Mouse (Mus musculus) liver, embryonic 11.5 days (tissue): Measurements from ENCODE around the gene Specc1. TPM values are rescaled to one million over a fixed set of nuclear protein-coding genes. Genes with fewer than 3 reads are reported as not detected.

ENCODE experiments used
- ATAC-seq: fragments of 200-750 bp; cut with Nextera tagmentation; replicated peaks from 2 replicates; pipeline ENCODE4 v1.8.0; 2017; ENCODE audit warnings: moderate number of reproducible peaks, mild to moderate bottlenecking, moderate TSS enrichment, moderate library complexity; ENCODE audit not compliant: low FRiP score
- DNase-seq: peaks from one replicate; pipeline ENCODE4 v3.0.0-alpha.2; 2017; ENCODE audit warnings: low spot score
- H3K27ac ChIP-seq: fragments of 300-500 bp; sonication (generic); 2 replicates; pipeline ENCODE4 v1.5.1; 2014; ENCODE audit warnings: mild to moderate bottlenecking, low read depth, low read length, control low read depth
- H3K27me3 ChIP-seq: fragments of 300-500 bp; sonication (generic); replicated peaks from 2 replicates; pipeline ENCODE4 v1.6.1; 2014; ENCODE audit warnings: low read length, mixed read lengths; ENCODE audit not compliant: control insufficient read depth, insufficient read depth
- H3K36me3 ChIP-seq: fragments of 300-500 bp; sonication (generic); 2 replicates; pipeline ENCODE4 v1.6.1; 2014; ENCODE audit warnings: mild to moderate bottlenecking, low read length, moderate library complexity, mixed read lengths; ENCODE audit not compliant: control insufficient read depth, insufficient read depth
- H3K4me1 ChIP-seq: fragments of 300-500 bp; sonication (generic); replicated peaks from 2 replicates; pipeline ENCODE4 v1.6.1; 2014; ENCODE audit warnings: low read length, mixed read lengths; ENCODE audit not compliant: control insufficient read depth, insufficient read depth
- H3K4me2 ChIP-seq: fragments of 300-500 bp; sonication (generic); 2 replicates; pipeline ENCODE4 v1.6.1; 2014; ENCODE audit warnings: mild to moderate bottlenecking, control low read depth, moderate library complexity
- H3K4me3 ChIP-seq: fragments of 300-500 bp; sonication (generic); 2 replicates; pipeline ENCODE4 v1.5.1; 2014; ENCODE audit warnings: low read depth, low read length, control low read depth
- H3K9ac ChIP-seq: fragments of 300-500 bp; sonication (generic); 2 replicates; pipeline ENCODE4 v1.6.1; 2014; ENCODE audit warnings: low read depth, low read length, control low read depth
- H3K9me3 ChIP-seq: fragments of 300-500 bp; sonication (generic); 2 replicates; pipeline ENCODE4 v1.6.1; 2016; ENCODE audit warnings: low read length, inconsistent platforms, mixed read lengths; ENCODE audit not compliant: control insufficient read depth
- WGBS: fragments of 180-500 bp; shearing (Covaris S2); extraction: QIAGEN DNeasy Blood & Tissue Kit; methylation state at CpG from one replicate; pipeline ENCODE4 v1.1.7; 2014; 5-methylcytosine and 5-hydroxymethylcytosine counted together
- polyA plus RNA-seq: library from polyadenylated mRNA; unstranded; fragments of >200 nt; fragmentation: Nextera tagmentation; extraction: Ambion mirVana; gene quantifications from 2 replicates; pipeline ENCODE4 v1.2.1, GENCODE M21; 2014

Specc1 gene
- polyA plus RNA-seq, 1 experiment from 2014 or later, result 23.6 TPM

GRCm38 (mm10) chr11:62148449-62148848, 191.9 kb downstream of the Specc1 start:
- Histone ChIP-seq H3K4me3 (no peak overlapping the region), H3K4me1 (peaks cover 6% of the 10 kb centered on the region), H3K9ac (peak overlapping the region; percentile 38; the same call in 1 of the 2 replicates), H3K9me3 (no peaks in the 10 kb centered on the region), H3K4me2 (peak overlapping the region; percentile 4; the same call in 1 of the 2 replicates), H3K36me3 (0 out of 2 replicates have a peak, but pooled peaks cover 3% of the 10 kb centered on the region), H3K27ac (peak overlapping the region; percentile 40), H3K27me3 (no peaks in the 10 kb centered on the region)
- DNase-seq, result no peak
- peak; percentile 82 for ATAC-seq
- 56% methylated on average over 6 of the region's 6 CpGs for WGBS

- Histone ChIP-seq H3K27me3 (no peaks in the 10 kb centered on the region), H3K9ac (no peak overlapping the region), H3K4me3 (no peak overlapping the region), H3K4me1 (peaks cover 5% of the 10 kb centered on the region), H3K4me2 (no peak overlapping the region), H3K9me3 (no peaks in the 10 kb centered on the region), H3K27ac (no peak overlapping the region), H3K36me3 (no peaks in the 10 kb centered on the region)
- 91% methylated on average over 4 of the region's 4 CpGs for WGBS
- ATAC-seq, result no peak
- DNase-seq, result no peak
Observed at GRCm38 (mm10) chr11:62153057-62153456, 196.5 kb downstream of the Specc1 start.

GRCm38 (mm10) chr11:62159803-62160202, 203.2 kb downstream of the Specc1 start:
- Histone ChIP-seq H3K9me3 (no peaks in the 10 kb centered on the region), H3K9ac (no peak overlapping the region)

GRCm38 (mm10) chr11:62161450-62161849, 204.9 kb downstream of the Specc1 start:
- ATAC-seq, result no peak
- Histone ChIP-seq H3K27me3 (no peaks in the 10 kb centered on the region), H3K36me3 (no peaks in the 10 kb centered on the region), H3K27ac (no peak overlapping the region), H3K4me3 (no peak overlapping the region), H3K9ac (no peak overlapping the region), H3K9me3 (no peaks in the 10 kb centered on the region), H3K4me1 (peaks cover 18% of the 10 kb centered on the region), H3K4me2 (no peak overlapping the region)
- DNase-seq, result no peak
- 91% methylated on average over 2 of the region's 2 CpGs for WGBS

More at GRCm38 (mm10) chr11:62159803-62160202, 203.2 kb downstream of the Specc1 start:
- H3K4me1 ChIP-seq, result peaks cover 18% of the 10 kb centered on the region
- no peaks in the 10 kb centered on the region for H3K27me3 ChIP-seq
- no peak overlapping the region for H3K4me3 ChIP-seq
- DNase-seq, result no peak
- peak; percentile 88 for ATAC-seq
- 61% methylated on average over 7 of the region's 7 CpGs for WGBS
- H3K27ac ChIP-seq, result peak overlapping the region; percentile 60
- H3K4me2 ChIP-seq, result peak overlapping the region; percentile 34
- no peaks in the 10 kb centered on the region for H3K36me3 ChIP-seq

GRCm38 (mm10) chr11:62164357-62164756, 207.8 kb downstream of the Specc1 start:
- no peaks in the 10 kb centered on the region for H3K27me3 ChIP-seq
- no peak overlapping the region for H3K9ac ChIP-seq
- H3K4me1 ChIP-seq, result peaks cover 18% of the 10 kb centered on the region
- no peaks in the 10 kb centered on the region for H3K36me3 ChIP-seq
- peak overlapping the region; percentile 34 for H3K4me2 ChIP-seq
- DNase-seq (no peak), ATAC-seq (peak; percentile 92)
- 47% methylated on average over 3 of the region's 3 CpGs for WGBS
- H3K27ac ChIP-seq, result peak overlapping the region; percentile 56
- H3K9me3 ChIP-seq, result no peaks in the 10 kb centered on the region
- no peak overlapping the region for H3K4me3 ChIP-seq

- H3K9me3 ChIP-seq, result no peaks in the 10 kb centered on the region
- DNase-seq (no peak), ATAC-seq (no peak)
- H3K9ac ChIP-seq, result no peak overlapping the region
- H3K27me3 ChIP-seq, result no peaks in the 10 kb centered on the region
- H3K4me2 ChIP-seq, result no peak overlapping the region
- H3K4me1 ChIP-seq, result peaks cover 8% of the 10 kb centered on the region
- H3K27ac ChIP-seq, result no peak overlapping the region
- no peak overlapping the region for H3K4me3 ChIP-seq
- H3K36me3 ChIP-seq, result no peaks in the 10 kb centered on the region
- WGBS, result 49% methylated on average over 3 of the region's 3 CpGs
Observed at GRCm38 (mm10) chr11:62166503-62166902, 209.9 kb downstream of the Specc1 start.

GRCm38 (mm10) chr11:62168146-62168545, 211.6 kb downstream of the Specc1 start:
- H3K36me3 ChIP-seq, result no peaks in the 10 kb centered on the region
- H3K27ac ChIP-seq, result no peak overlapping the region
- H3K4me2 ChIP-seq, result no peak overlapping the region
- H3K27me3 ChIP-seq, result no peaks in the 10 kb centered on the region
- H3K4me1 ChIP-seq, result peaks cover 8% of the 10 kb centered on the region
- DNase-seq (no peak), ATAC-seq (no peak)
- no peak overlapping the region for H3K4me3 ChIP-seq
- WGBS, result 88% methylated on average over 3 of the region's 3 CpGs
- no peak overlapping the region for H3K9ac ChIP-seq
- no peaks in the 10 kb centered on the region for H3K9me3 ChIP-seq

GRCm38 (mm10) chr11:62177395-62178113, 221.0 kb downstream of the Specc1 start:
- 85% methylated on average over 10 of the region's 10 CpGs for WGBS
- H3K4me3 ChIP-seq, result no peak overlapping the region

GRCm38 (mm10) chr11:62180791-62181190, 224.2 kb downstream of the Specc1 start:
- H3K9me3 ChIP-seq, result no peaks in the 10 kb centered on the region
- no peak overlapping the region for H3K27ac ChIP-seq
- ATAC-seq (no peak), DNase-seq (no peak)
- no peaks in the 10 kb centered on the region for H3K36me3 ChIP-seq
- no peak overlapping the region for H3K4me3 ChIP-seq
- no peaks in the 10 kb centered on the region for H3K27me3 ChIP-seq
- H3K4me2 ChIP-seq, result no peak overlapping the region
- 92% methylated on average over 6 of the region's 6 CpGs for WGBS
- H3K4me1 ChIP-seq, result no peaks in the 10 kb centered on the region
- no peak overlapping the region for H3K9ac ChIP-seq

More at GRCm38 (mm10) chr11:62177395-62178113, 221.0 kb downstream of the Specc1 start:
- no peaks in the 10 kb centered on the region for H3K36me3 ChIP-seq
- H3K9me3 ChIP-seq, result no peaks in the 10 kb centered on the region
- no peak overlapping the region for H3K9ac ChIP-seq
- H3K27ac ChIP-seq, result no peak overlapping the region
- H3K27me3 ChIP-seq, result no peaks in the 10 kb centered on the region
- no peak overlapping the region for H3K4me2 ChIP-seq
- DNase-seq (no peak), ATAC-seq (no peak)
- no peaks in the 10 kb centered on the region for H3K4me1 ChIP-seq
